ENCODE assay signal across 18 mouse cellular contexts in genomic region chr10:16600041-16600440, GRCm38 (mm10).
"Had no signal": no experiment of that assay in that cellular context is flagged by ENCODE, and none has a peak within 500 bp of the region (broad histone marks: within the 10 kb centered on the region; RNA-seq: fewer than 3 reads in every experiment).

No protein-coding gene starts in this region.

- H3K36me3 ChIP-seq: lung, embryonic 15.5 days; midbrain, embryonic 13.5 days; midbrain, embryonic 15.5 days; neural tube, embryonic 12.5 days had no signal

- H3K9ac ChIP-seq: lung, embryonic 15.5 days; midbrain, embryonic 13.5 days; midbrain, embryonic 15.5 days; neural tube, embryonic 12.5 days had no signal

- H3K4me1 ChIP-seq: lung, embryonic 15.5 days; midbrain, embryonic 13.5 days; midbrain, embryonic 15.5 days; neural tube, embryonic 12.5 days had no signal

- H3K9me3 ChIP-seq: lung, embryonic 15.5 days; megakaryocyte, embryonic 14.5 days; midbrain, embryonic 13.5 days; midbrain, embryonic 15.5 days; neural tube, embryonic 12.5 days had no signal

- ATAC-seq: lung, postnatal 0 days; midbrain, embryonic 13.5 days; midbrain, embryonic 15.5 days had no signal

- DNase-seq: lung, adult 2 months; lung, postnatal 14 days; lung, postnatal 36 days; retina, postnatal 1 day; right cerebral cortex, adult 18-20 months; right cerebral cortex, postnatal 14 days; spleen, adult 18-20 months; thymus, adult 18-20 months; thymus, postnatal 14 days; thymus, postnatal 36 days had no signal

- H3K27me3 ChIP-seq: lung, embryonic 15.5 days; megakaryocyte, embryonic 14.5 days; midbrain, embryonic 13.5 days; midbrain, embryonic 15.5 days; neural tube, embryonic 12.5 days had no signal

- H3K27ac ChIP-seq: lung, embryonic 15.5 days; macrophage; midbrain, embryonic 13.5 days; midbrain, embryonic 15.5 days; neural tube, embryonic 12.5 days had no signal

- H3K4me2 ChIP-seq: lung, embryonic 15.5 days; midbrain, embryonic 11.5 days; midbrain, embryonic 13.5 days; midbrain, embryonic 15.5 days; neural tube, embryonic 12.5 days had no signal

- H3K4me3 ChIP-seq: lung, embryonic 15.5 days; megakaryocyte, embryonic 14.5 days; midbrain, embryonic 13.5 days; midbrain, embryonic 15.5 days; neural tube, embryonic 12.5 days had no signal
